Mouse (Mus musculus): Measurements from ENCODE around the gene Dusp28.

DNA sequence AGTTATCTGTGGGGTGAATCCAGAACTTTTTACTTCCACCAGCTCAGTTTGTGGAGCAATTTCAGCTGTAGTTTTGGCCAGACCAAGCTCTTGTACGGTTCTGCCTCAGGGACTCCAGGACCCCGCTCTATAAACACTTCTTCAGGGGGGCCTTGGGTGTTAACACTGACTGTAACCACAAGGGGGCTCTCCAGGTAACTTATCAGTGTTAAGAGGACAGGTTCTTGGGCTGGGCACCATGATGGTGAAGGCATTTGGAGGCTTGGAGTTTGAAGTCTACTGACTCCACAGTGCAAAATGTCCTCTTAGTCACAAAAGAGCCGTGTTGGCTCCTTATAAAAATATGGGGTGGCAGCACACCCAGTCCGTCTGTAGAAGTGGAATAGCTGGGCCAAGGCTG, 2.3 kb downstream of the Dusp28 start:
- TF ChIP-seq CTCF (IDR thresholded peaks at IDR 0.05; ENCODE audit: extremely low read depth, insufficient read length, insufficient replicate concordance, low read depth, low read length) (peak; percentile 30; the same call in 1 of the 2 replicates), POLR2A (IDR thresholded peaks at IDR 0.05; ENCODE audit: low read depth, low read length) (no peak)

All from small intestine, adult 2 months (tissue).